Mouse (Mus musculus): ENCODE data around the gene Ly6g6e.

GRCm38 (mm10) chr17:35044904-35045806 lies 31.5 kb upstream of the Ly6g6e start:
- TF ChIP-seq CTCF (IDR thresholded peaks at IDR 0.05 in 2 of 3, conservative IDR thresholded peaks at IDR 0.05 in 1 of 3; ENCODE audit: control insufficient read depth in 1 of 3, insufficient read depth in 1 of 3, low read depth in 2 of 3, low read length in 3 of 3, poor library complexity in 1 of 3, severe bottlenecking in 1 of 3), result no peak
- peak; percentile 59 for TF ChIP-seq CHD2 (IDR thresholded peaks at IDR 0.05; ENCODE audit: low read length)
- TF ChIP-seq TCF12 (IDR thresholded peaks at IDR 0.05; ENCODE audit: low read depth, low read length), result peak; percentile 75
